Mouse (Mus musculus) small intestine, adult 2 months (tissue): ENCODE results near the gene Krtap5-4. TPM values are rescaled to one million over a fixed set of nuclear protein-coding genes. Genes with fewer than 3 reads are reported as not detected.

Experiments
- H3K27ac ChIP-seq: fragments of 200-500 bp; 2 replicates; pipeline ENCODE4 v1.5.1; 2012; ENCODE audit warnings: low read depth, low read length, control low read depth, inconsistent platforms; ENCODE audit not compliant: insufficient read depth
- H3K27me3 ChIP-seq: fragments of 200-500 bp; 2 replicates; pipeline ENCODE4 v1.6.1; 2012; ENCODE audit warnings: mild to moderate bottlenecking, moderate library complexity, low read length, inconsistent platforms; ENCODE audit not compliant: control insufficient read depth, insufficient read depth
- H3K36me3 ChIP-seq: fragments of 200-500 bp; 2 replicates; pipeline ENCODE4 v1.6.1; 2012; ENCODE audit warnings: mild to moderate bottlenecking, low read length, control low read depth, inconsistent platforms; ENCODE audit not compliant: control insufficient read depth, insufficient read depth
- H3K4me1 ChIP-seq: fragments of 200-500 bp; 2 replicates; pipeline ENCODE4 v1.6.1; 2012; ENCODE audit warnings: low read length, inconsistent platforms, mixed read lengths; ENCODE audit not compliant: control insufficient read depth, insufficient read depth, insufficient read length
- H3K4me3 ChIP-seq: fragments of 200-500 bp; 2 replicates; pipeline ENCODE4 v1.5.1; 2012; ENCODE audit warnings: low read depth, mild to moderate bottlenecking, control low read depth, inconsistent platforms, low read length, moderate library complexity
- CTCF ChIP-seq: fragments of 200-500 bp; IDR thresholded peaks from 2 replicates; pipeline ENCODE4 v1.5.1; 2012; ENCODE audit warnings: low read depth, mild to moderate bottlenecking, control low read depth, inconsistent platforms, low read length, moderate library complexity, mixed read lengths; ENCODE audit not compliant: insufficient replicate concordance, insufficient read length; ENCODE audit errors: extremely low read depth
- POLR2A ChIP-seq: fragments of 200-500 bp; IDR thresholded peaks from 2 replicates; pipeline ENCODE4 v1.6.1; 2012; ENCODE audit warnings: low read depth, mild to moderate bottlenecking, control low read depth, inconsistent platforms, low read length, moderate library complexity
- WGBS: fragments of 180-500 bp; shearing (Covaris S2); methylation state at CpG from one replicate; pipeline ENCODE4 v1.1.7; 2018; 5-methylcytosine and 5-hydroxymethylcytosine counted together
- polyA plus RNA-seq: library from polyadenylated mRNA; depleted of rRNA; stranded (reverse); fragments of >200 nt; gene quantifications from 2 replicates; pipeline ENCODE4 v1.2.3, GENCODE M21; 2012; rRNA removed

The Krtap5-4 gene
- polyA plus RNA-seq, 1 experiment = not detected

- H3K4me3 ChIP-seq = no peak overlapping the region
- H3K27ac ChIP-seq = no peak overlapping the region
- no peaks in the 10 kb centered on the region for H3K36me3 ChIP-seq
- TF ChIP-seq POLR2A (no peak), CTCF (no peak)
- H3K4me1 ChIP-seq = peaks cover 3% of the 10 kb centered on the region
- H3K27me3 ChIP-seq = no peaks in the 10 kb centered on the region
- WGBS = 62% methylated on average over 10 of the region's 10 CpGs
Observed at GRCm38 (mm10) chr7:142340269-142340970, 37.1 kb downstream of the Krtap5-4 start.

- peaks cover 3% of the 10 kb centered on the region for H3K4me1 ChIP-seq
- 30% methylated on average over 10 of the region's 10 CpGs for WGBS
- H3K27ac ChIP-seq = no peak overlapping the region
- H3K27me3 ChIP-seq = no peaks in the 10 kb centered on the region
- no peaks in the 10 kb centered on the region for H3K36me3 ChIP-seq
- no peak for TF ChIP-seq CTCF
- no peak for TF ChIP-seq POLR2A
- no peak overlapping the region for H3K4me3 ChIP-seq
Observed at GRCm38 (mm10) chr7:142341564-142342246, 38.4 kb downstream of the Krtap5-4 start.

GRCm38 (mm10) chr7:142342247-142342640 is 38.9 kb downstream of the Krtap5-4 start:
- TF ChIP-seq POLR2A = no peak
- no peak for TF ChIP-seq CTCF
- Histone ChIP-seq H3K36me3 (no peaks in the 10 kb centered on the region), H3K4me1 (peaks cover 3% of the 10 kb centered on the region), H3K27ac (no peak overlapping the region), H3K27me3 (no peaks in the 10 kb centered on the region), H3K4me3 (no peak overlapping the region)
- WGBS = 67% methylated on average over 3 of the region's 3 CpGs

GRCm38 (mm10) chr7:142347542-142347941 is 44.2 kb downstream of the Krtap5-4 start:
- TF ChIP-seq POLR2A = no peak
- no peak for TF ChIP-seq CTCF
- Histone ChIP-seq H3K4me3 (no peak overlapping the region), H3K4me1 (no peaks in the 10 kb centered on the region; the same call in 1 of the 2 replicates), H3K36me3 (no peaks in the 10 kb centered on the region), H3K27ac (no peak overlapping the region), H3K27me3 (no peaks in the 10 kb centered on the region)
- 53% methylated on average over 4 of the region's 4 CpGs for WGBS

GRCm38 (mm10) chr7:142349308-142349961 is 46.1 kb downstream of the Krtap5-4 start:
- no peak overlapping the region for H3K27ac ChIP-seq
- TF ChIP-seq POLR2A = no peak
- no peak for TF ChIP-seq CTCF
- 42% methylated on average over 9 of the region's 9 CpGs for WGBS
- H3K27me3 ChIP-seq = no peaks in the 10 kb centered on the region
- H3K36me3 ChIP-seq = no peaks in the 10 kb centered on the region
- H3K4me1 ChIP-seq = no peaks in the 10 kb centered on the region; the same call in 1 of the 2 replicates
- H3K4me3 ChIP-seq = no peak overlapping the region

DNA sequence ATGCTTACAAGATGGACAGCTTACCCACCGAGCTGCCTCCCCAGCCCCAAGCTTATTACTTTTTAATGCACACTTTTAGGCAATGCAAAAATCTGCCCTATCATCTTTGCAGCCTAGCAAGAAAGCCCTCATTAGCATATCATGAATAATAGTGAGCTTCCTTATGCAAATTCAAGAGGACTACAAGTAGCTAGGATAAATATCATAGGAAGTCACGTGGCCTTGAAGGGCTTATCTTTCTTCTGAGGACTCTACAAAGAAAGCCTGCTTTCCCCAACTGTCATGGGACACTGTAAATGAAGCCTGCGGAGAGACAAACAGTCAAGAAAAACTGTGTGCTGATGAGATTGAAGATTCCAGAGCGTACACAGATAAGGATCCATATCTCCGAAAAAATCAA is 48.2 kb downstream of the Krtap5-4 start:
- H3K4me1 ChIP-seq = no peaks in the 10 kb centered on the region
- H3K27me3 ChIP-seq = no peaks in the 10 kb centered on the region
- WGBS = 66% methylated on average over 5 of the region's 5 CpGs
- H3K36me3 ChIP-seq = no peaks in the 10 kb centered on the region
- no peak overlapping the region for H3K4me3 ChIP-seq
- H3K27ac ChIP-seq = no peak overlapping the region
- TF ChIP-seq CTCF (no peak), POLR2A (no peak)

DNA sequence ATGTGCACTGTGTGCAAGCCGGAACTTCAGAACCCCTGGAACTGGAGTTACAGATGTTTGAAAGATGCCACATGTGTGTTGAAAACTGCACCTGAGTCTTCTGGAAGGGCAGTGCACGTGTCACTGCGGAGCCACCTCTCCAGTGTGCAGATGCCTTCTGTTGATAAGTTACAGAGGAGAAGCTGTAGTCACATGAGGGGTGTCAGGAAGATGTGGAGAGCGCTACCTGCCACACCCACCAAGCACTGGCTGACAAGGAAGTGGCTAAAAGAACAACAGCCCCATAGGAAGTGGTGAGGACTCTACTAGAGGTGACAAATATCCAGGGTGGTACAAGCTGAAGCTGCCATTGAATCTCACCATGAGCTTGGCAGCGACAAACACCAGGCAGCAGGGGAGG is 50.5 kb downstream of the Krtap5-4 start:
- whole genome bisulfite sequencing = 40% methylated on average over 5 of the region's 5 CpGs
- Histone ChIP-seq H3K36me3 (no peaks in the 10 kb centered on the region), H3K27ac (no peak overlapping the region), H3K27me3 (no peaks in the 10 kb centered on the region), H3K4me3 (no peak overlapping the region), H3K4me1 (no peaks in the 10 kb centered on the region)
- TF ChIP-seq POLR2A = no peak

Other genes with a start within 250 kb of the Krtap5-4 start
- gene Mob2, start 242.5 kb upstream of the Krtap5-4 start, polyA plus RNA-seq = 26.1 and 31.8 TPM in 2 replicates
- gene Dusp8, start 207.7 kb upstream of the Krtap5-4 start, polyA plus RNA-seq = 8.9 and 13.4 TPM in 2 replicates
- gene Gm45618, start 182.8 kb upstream of the Krtap5-4 start, polyA plus RNA-seq = not detected in 2 replicates
- gene Gm39115, start 167.5 kb upstream of the Krtap5-4 start, polyA plus RNA-seq = not detected in 2 replicates
- gene Gm45337, start 158.9 kb upstream of the Krtap5-4 start, polyA plus RNA-seq = not detected in 2 replicates
- gene Gm29735, start 146.4 kb upstream of the Krtap5-4 start, polyA plus RNA-seq = not detected in 2 replicates
- gene Gm4553, start 137.8 kb upstream of the Krtap5-4 start, polyA plus RNA-seq = not detected in 2 replicates
- not detected in 2 replicates for gene Krtap5-2, start 127.5 kb upstream of the Krtap5-4 start, polyA plus RNA-seq
- not detected in 2 replicates for gene Gm10153, start 113.2 kb upstream of the Krtap5-4 start, polyA plus RNA-seq
- gene Krtap5-3, start 102.2 kb upstream of the Krtap5-4 start, polyA plus RNA-seq = 0.91 TPM in 1 of 2 replicates, not detected in the other
- gene Gm7579, start 91.7 kb upstream of the Krtap5-4 start, polyA plus RNA-seq = 0.20 TPM in 1 of 2 replicates, not detected in the other
- 0.65 TPM in 1 of 2 replicates, not detected in the other for gene Krtap5-5, start 73.6 kb upstream of the Krtap5-4 start, polyA plus RNA-seq
- gene Gm40460, start 62.5 kb upstream of the Krtap5-4 start, polyA plus RNA-seq = not detected in 2 replicates
- gene Gm2431, start 45.2 kb upstream of the Krtap5-4 start, polyA plus RNA-seq = not detected in 2 replicates
- not detected in 2 replicates for gene Gm4559, start 29.2 kb upstream of the Krtap5-4 start, polyA plus RNA-seq
- gene Krtap5-1, start 6.4 kb upstream of the Krtap5-4 start, polyA plus RNA-seq = not detected in 2 replicates
- 1.5 and 3.2 TPM in 2 replicates for gene Ifitm10, start 70.2 kb downstream of the Krtap5-4 start, polyA plus RNA-seq
- 0.42 TPM in 1 of 2 replicates, not detected in the other for gene Gm49369, start 79.1 kb downstream of the Krtap5-4 start, polyA plus RNA-seq
- gene Ctsd, start 84.5 kb downstream of the Krtap5-4 start, polyA plus RNA-seq = 174 and 253 TPM in 2 replicates
- gene Syt8, start 131.3 kb downstream of the Krtap5-4 start, polyA plus RNA-seq = 1.4 and 66.8 TPM in 2 replicates
- gene Tnni2, start 138.3 kb downstream of the Krtap5-4 start, polyA plus RNA-seq = 0.35 and 2.9 TPM in 2 replicates
- 29.4 and 48.0 TPM in 2 replicates for gene Lsp1, start 157.3 kb downstream of the Krtap5-4 start, polyA plus RNA-seq
- 0.10 TPM in 1 of 2 replicates, not detected in the other for gene Tnnt3, start 195.3 kb downstream of the Krtap5-4 start, polyA plus RNA-seq
- gene Mrpl23, start 229.1 kb downstream of the Krtap5-4 start, polyA plus RNA-seq = 4.8 and 10.5 TPM in 2 replicates